Mouse (Mus musculus) embryo, embryonic 10.5 days (tissue): ENCODE measurements at regions not wholly inside any gene's neighbourhood (a gene's known extent, or its start where the extent isn't known, plus 50 kb on each side); places are given as distances from the start of the nearest gene placed in this dataset.

Experiments
- DNase-seq: peaks from one replicate; pipeline ENCODE4 v3.0.0-alpha.2; 2015; ENCODE audit warnings: low spot score

- peak; percentile 26 for DNase-seq
Measured at GRCm38 (mm10) chr14:101382838-101383237, 182.7 kb upstream of the Prr30 start.

GRCm38 (mm10) chr14:101381943-101382342, 181.8 kb upstream of the Prr30 start:
- DNase-seq, result no peak

GRCm38 (mm10) chr14:101379663-101380006, 179.5 kb upstream of the Prr30 start:
- DNase-seq, result no peak

GRCm38 (mm10) chr14:101378965-101379662, 179.0 kb upstream of the Prr30 start:
- DNase-seq, result peak; percentile 90

GRCm38 (mm10) chr14:101378545-101378944, 178.4 kb upstream of the Prr30 start:
- DNase-seq, result no peak

- no peak for DNase-seq
Measured at GRCm38 (mm10) chr14:101376690-101377089, 176.6 kb upstream of the Prr30 start.

GRCm38 (mm10) chr14:101375833-101376232, 175.7 kb upstream of the Prr30 start:
- peak; percentile 21 for DNase-seq

- no peak for DNase-seq
Measured at GRCm38 (mm10) chr14:101373864-101374263, 173.7 kb upstream of the Prr30 start.

GRCm38 (mm10) chr14:101359860-101360259, 159.7 kb upstream of the Prr30 start:
- no peak for DNase-seq

- DNase-seq, result peak; percentile 21
Measured at GRCm38 (mm10) chr14:101353009-101353378, 152.9 kb upstream of the Prr30 start.

GRCm38 (mm10) chr14:101352046-101353008, 152.2 kb upstream of the Prr30 start:
- DNase-seq, result peak; percentile 91

GRCm38 (mm10) chr14:101340331-101340730, 140.2 kb upstream of the Prr30 start:
- no peak for DNase-seq

- DNase-seq, result peak; percentile 29
Measured at GRCm38 (mm10) chr14:101332015-101332414, 131.9 kb upstream of the Prr30 start.

- DNase-seq, result no peak
Measured at GRCm38 (mm10) chr14:101327421-101327820, 127.3 kb upstream of the Prr30 start.

GRCm38 (mm10) chr14:101326477-101326941, 126.4 kb upstream of the Prr30 start:
- DNase-seq, result peak; percentile 41

- no peak for DNase-seq
Measured at GRCm38 (mm10) chr14:101323361-101323760, 123.2 kb upstream of the Prr30 start.

GRCm38 (mm10) chr14:101307920-101308319, 107.8 kb upstream of the Prr30 start:
- DNase-seq, result no peak

- DNase-seq, result peak; percentile 7
Measured at GRCm38 (mm10) chr14:101304487-101305032, 104.4 kb upstream of the Prr30 start.

- no peak for DNase-seq
Measured at GRCm38 (mm10) chr14:101297841-101298240, 97.7 kb upstream of the Prr30 start.

GRCm38 (mm10) chr14:101294693-101295092, 94.6 kb upstream of the Prr30 start:
- DNase-seq, result peak; percentile 80

GRCm38 (mm10) chr14:101287755-101288154, 87.6 kb upstream of the Prr30 start:
- DNase-seq, result no peak

- DNase-seq, result peak; percentile 18
Measured at GRCm38 (mm10) chr14:101269048-101269789, 69.1 kb upstream of the Prr30 start.
